Mouse (Mus musculus) lung, adult 2 months (tissue): Measurements from ENCODE around the gene Uri1.

Experiments
- CTCF ChIP-seq: fragments of 200-500 bp; IDR thresholded peaks from 2 replicates; pipeline ENCODE4 v1.5.1; 2011; ENCODE audit warnings: mild to moderate bottlenecking, low read length, control low read depth; ENCODE audit not compliant: insufficient read depth
- POLR2A ChIP-seq: fragments of 200-500 bp; IDR thresholded peaks from 2 replicates; pipeline ENCODE4 v1.6.1; 2011; ENCODE audit warnings: low read depth, mild to moderate bottlenecking, control low read depth, low read length, borderline replicate concordance; ENCODE audit errors: extremely low read depth

DNA sequence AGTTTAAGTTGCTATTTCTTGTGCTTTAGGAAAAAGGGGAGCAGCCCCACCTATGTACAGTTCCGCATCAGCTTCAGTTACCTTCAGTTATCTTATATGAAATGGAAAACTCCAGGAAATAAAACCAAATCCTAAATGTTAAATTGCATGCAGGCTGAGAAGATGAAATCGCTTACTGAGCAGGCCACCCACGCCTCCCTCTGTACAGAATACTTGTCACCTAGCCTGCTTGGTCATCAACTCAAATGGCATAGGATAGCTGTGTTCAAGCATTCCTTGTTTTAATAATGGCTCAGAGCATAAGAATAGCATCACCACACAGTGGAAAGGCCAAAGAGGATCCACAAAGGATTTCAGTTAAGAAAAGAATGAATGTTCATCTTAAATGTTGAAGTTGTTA lies 43.6 kb downstream of the Uri1 start:
- no peak for TF ChIP-seq POLR2A
- no peak for TF ChIP-seq CTCF
